Mouse (Mus musculus) G1E (cell line): ENCODE results near the gene Cspg4.

ENCODE experiments used
- CTCF ChIP-seq: IDR thresholded peaks from 2 replicates; pipeline ENCODE4 v1.5.1; 2012; ENCODE audit warnings: low read depth, low read length, inconsistent platforms, mixed read lengths
- TAL1 ChIP-seq: conservative IDR thresholded peaks from 2 replicates; pipeline ENCODE4 v1.6.1; 2012; ENCODE audit warnings: low read depth, low read length, inconsistent platforms, mixed read lengths

GRCm38 (mm10) chr9:56926025-56926360, 61.2 kb downstream of the Cspg4 start:
- TF ChIP-seq TAL1 = no peak
- no peak for TF ChIP-seq CTCF
